Mouse (Mus musculus): ENCODE measurements around the gene Fam114a2. TPM values are rescaled to one million over a fixed set of nuclear protein-coding genes. Genes with fewer than 3 reads are reported as not detected.

The Fam114a2 gene
- polyA plus RNA-seq, 1 experiment from 2014 or later = 62.4 TPM

DNA sequence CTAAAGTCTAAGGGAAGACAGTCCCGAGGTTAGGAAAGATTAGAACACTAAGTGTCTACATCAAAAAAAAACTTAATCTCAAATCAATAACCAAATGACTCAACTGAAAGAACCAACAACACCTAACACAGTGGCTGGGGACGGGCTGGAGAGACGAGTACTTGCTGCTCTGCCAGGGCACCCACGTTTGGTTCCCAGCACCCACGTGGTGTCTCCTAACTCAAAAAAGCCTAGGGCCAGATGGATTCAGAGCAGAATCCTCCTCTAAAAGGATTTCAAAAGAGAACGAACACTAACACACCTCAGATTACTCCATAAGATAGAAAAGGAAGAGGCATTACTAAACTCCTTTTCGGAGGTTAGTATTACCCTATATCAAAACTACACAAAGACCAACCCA, 47.4 kb downstream of the Fam114a2 start:
- WGBS = 85% methylated on average over 7 of the region's 7 CpGs
- H3K36me3 ChIP-seq (ENCODE audit: control insufficient read depth, insufficient read depth, low read length) = no peaks in the 10 kb centered on the region
- no peak overlapping the region for H3K4me3 ChIP-seq (replicated peaks; ENCODE audit: low read depth, low read length)
- DNase-seq (no peak), ATAC-seq (ENCODE audit: low FRiP score, low TSS enrichment) (no peak)
- no peaks in the 10 kb centered on the region for H3K27me3 ChIP-seq (ENCODE audit: control insufficient read depth, insufficient read depth, low read length)
- H3K4me1 ChIP-seq (ENCODE audit: control insufficient read depth, insufficient read depth, low read length) = peaks cover 6% of the 10 kb centered on the region; the same call in 1 of the 2 replicates
- H3K9me3 ChIP-seq (ENCODE audit: control insufficient read depth, low read length) = no peaks in the 10 kb centered on the region
- H3K9ac ChIP-seq (replicated peaks; ENCODE audit: low read length) = no peak overlapping the region
- no peak overlapping the region for H3K4me2 ChIP-seq (ENCODE audit: low read length)
- no peak overlapping the region for H3K27ac ChIP-seq (replicated peaks; ENCODE audit: low read depth, low read length)

DNA sequence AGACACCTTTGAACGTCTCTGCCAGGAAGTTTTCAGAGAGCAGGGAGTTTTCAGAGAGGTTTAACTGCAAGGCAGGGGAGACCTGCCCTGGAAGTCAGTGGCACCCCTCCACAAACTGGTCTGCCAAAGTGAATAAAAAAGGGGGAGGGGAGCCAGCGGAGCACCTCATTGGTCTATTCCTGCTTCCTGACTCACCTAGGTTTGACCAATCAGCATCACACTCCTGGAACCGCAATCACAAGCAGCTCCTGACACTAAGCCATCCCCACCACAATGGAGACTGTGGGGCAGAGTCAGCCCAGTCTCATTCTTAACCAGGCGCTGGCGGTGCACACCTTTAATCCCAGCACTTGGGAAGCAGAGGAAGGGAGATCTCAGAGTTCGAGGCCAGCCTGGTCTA, 48.4 kb downstream of the Fam114a2 start:
- H3K4me3 ChIP-seq (replicated peaks; ENCODE audit: low read depth, low read length) = no peak overlapping the region
- no peaks in the 10 kb centered on the region for H3K36me3 ChIP-seq (ENCODE audit: control insufficient read depth, insufficient read depth, low read length)
- 53% methylated on average over 6 of the region's 6 CpGs for WGBS
- no peaks in the 10 kb centered on the region for H3K27me3 ChIP-seq (ENCODE audit: control insufficient read depth, insufficient read depth, low read length)
- no peak overlapping the region for H3K9ac ChIP-seq (replicated peaks; ENCODE audit: low read length)
- no peak overlapping the region for H3K27ac ChIP-seq (replicated peaks; ENCODE audit: low read depth, low read length)
- ATAC-seq (ENCODE audit: low FRiP score, low TSS enrichment) (no peak), DNase-seq (no peak)
- H3K4me2 ChIP-seq (ENCODE audit: low read length) = no peak overlapping the region
- H3K4me1 ChIP-seq (ENCODE audit: control insufficient read depth, insufficient read depth, low read length) = peaks cover 6% of the 10 kb centered on the region; the same call in 1 of the 2 replicates
- H3K9me3 ChIP-seq (ENCODE audit: control insufficient read depth, low read length) = no peaks in the 10 kb centered on the region

DNA sequence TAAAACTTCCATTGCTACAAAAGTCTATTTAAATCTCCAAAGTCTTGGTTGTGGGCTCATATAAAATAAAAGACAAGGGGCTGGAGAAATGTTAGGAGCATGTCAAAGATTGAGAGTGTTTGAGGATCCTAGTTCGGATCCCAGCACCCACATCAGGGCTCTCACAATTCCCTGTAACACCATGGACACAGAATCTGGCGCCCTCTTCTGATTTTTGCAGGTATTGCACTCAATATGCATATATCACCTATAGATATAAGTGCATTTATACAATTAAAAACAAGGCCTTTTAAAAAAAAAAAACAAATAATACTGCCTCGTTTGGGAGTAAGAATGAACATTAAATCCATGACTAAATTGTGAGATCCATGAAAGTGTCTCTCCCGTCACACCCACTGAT, 49.7 kb downstream of the Fam114a2 start:
- ATAC-seq (ENCODE audit: low FRiP score, low TSS enrichment) = no peak
- Histone ChIP-seq H3K27ac (replicated peaks; ENCODE audit: low read depth, low read length) (no peak overlapping the region), H3K4me3 (replicated peaks; ENCODE audit: low read depth, low read length) (no peak overlapping the region), H3K4me1 (ENCODE audit: control insufficient read depth, insufficient read depth, low read length) (no peaks in the 10 kb centered on the region), H3K27me3 (ENCODE audit: control insufficient read depth, insufficient read depth, low read length) (no peaks in the 10 kb centered on the region), H3K9ac (replicated peaks; ENCODE audit: low read length) (no peak overlapping the region), H3K9me3 (ENCODE audit: control insufficient read depth, low read length) (no peaks in the 10 kb centered on the region), H3K4me2 (ENCODE audit: low read length) (no peak overlapping the region), H3K36me3 (ENCODE audit: control insufficient read depth, insufficient read depth, low read length) (no peaks in the 10 kb centered on the region)
- 80% methylated on average over 4 of the region's 4 CpGs for WGBS
- DNase-seq = no peak

- Histone ChIP-seq H3K9ac (replicated peaks; ENCODE audit: low read length) (no peak overlapping the region; the same call in 1 of the 2 replicates), H3K4me3 (replicated peaks; ENCODE audit: low read depth, low read length) (no peak overlapping the region), H3K27me3 (ENCODE audit: control insufficient read depth, insufficient read depth, low read length) (no peaks in the 10 kb centered on the region), H3K4me1 (ENCODE audit: control insufficient read depth, insufficient read depth, low read length) (no peaks in the 10 kb centered on the region), H3K9me3 (ENCODE audit: control insufficient read depth, low read length) (no peaks in the 10 kb centered on the region), H3K27ac (replicated peaks; ENCODE audit: low read depth, low read length) (peak overlapping the region; percentile 39; the same call in 1 of the 2 replicates), H3K36me3 (ENCODE audit: control insufficient read depth, insufficient read depth, low read length) (no peaks in the 10 kb centered on the region), H3K4me2 (ENCODE audit: low read length) (no peak overlapping the region)
- DNase-seq (peak; percentile 93), ATAC-seq (ENCODE audit: low FRiP score, low TSS enrichment) (peak; percentile 77; the same call in 1 of the 2 replicates)
- 56% methylated on average over 23 of the region's 23 CpGs for WGBS
These were observed 51.0 kb downstream of the Fam114a2 start for GRCm38 (mm10) chr11:57467159-57468110.

DNA sequence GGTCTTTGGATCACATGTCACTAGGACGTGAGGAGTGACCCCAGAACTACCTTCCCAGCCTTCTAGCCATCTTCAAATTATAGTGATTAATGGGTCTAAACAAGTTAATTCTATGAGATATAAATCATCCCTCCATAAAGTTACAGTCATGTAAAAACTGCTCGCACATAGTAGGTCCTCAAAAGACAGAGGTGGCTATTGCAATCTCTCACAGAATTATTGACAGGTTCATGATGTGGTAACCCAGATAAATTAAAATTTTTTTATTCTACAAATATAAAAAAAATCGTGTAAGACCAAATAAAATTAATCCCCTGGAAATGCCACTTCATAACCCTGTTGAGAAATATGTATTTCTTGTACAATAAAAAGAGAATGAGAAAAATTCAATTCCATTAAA, 52.6 kb downstream of the Fam114a2 start:
- WGBS = 82% methylated on average over 3 of the region's 3 CpGs
- Histone ChIP-seq H3K36me3 (ENCODE audit: control insufficient read depth, insufficient read depth, low read length) (no peaks in the 10 kb centered on the region), H3K27ac (replicated peaks; ENCODE audit: low read depth, low read length) (no peak overlapping the region), H3K9me3 (ENCODE audit: control insufficient read depth, low read length) (no peaks in the 10 kb centered on the region), H3K9ac (replicated peaks; ENCODE audit: low read length) (no peak overlapping the region), H3K4me3 (replicated peaks; ENCODE audit: low read depth, low read length) (no peak overlapping the region), H3K4me1 (ENCODE audit: control insufficient read depth, insufficient read depth, low read length) (no peaks in the 10 kb centered on the region), H3K4me2 (ENCODE audit: low read length) (no peak overlapping the region), H3K27me3 (ENCODE audit: control insufficient read depth, insufficient read depth, low read length) (no peaks in the 10 kb centered on the region)
- DNase-seq (no peak), ATAC-seq (ENCODE audit: low FRiP score, low TSS enrichment) (no peak)

DNA sequence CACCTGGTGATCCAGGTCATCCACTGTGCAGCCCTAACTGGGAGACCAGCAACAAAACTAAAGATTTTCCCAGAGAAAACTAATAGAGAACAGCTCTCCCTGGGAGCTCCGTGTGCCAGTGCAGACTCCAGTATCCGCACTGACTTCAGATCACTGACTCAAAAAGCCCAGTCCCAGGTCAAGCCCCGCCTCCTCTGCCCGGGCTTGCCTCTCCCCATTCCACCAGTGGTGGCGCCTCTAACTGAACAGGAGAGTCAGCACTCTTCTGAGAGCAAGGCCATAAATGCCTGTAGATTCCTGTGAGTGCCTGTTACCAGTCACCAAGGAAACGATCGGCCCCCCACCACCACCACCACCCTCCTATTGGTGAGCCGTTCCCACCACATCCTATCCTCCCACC, 53.4 kb downstream of the Fam114a2 start:
- Histone ChIP-seq H3K4me2 (ENCODE audit: low read length) (no peak overlapping the region), H3K27me3 (ENCODE audit: control insufficient read depth, insufficient read depth, low read length) (no peaks in the 10 kb centered on the region), H3K36me3 (ENCODE audit: control insufficient read depth, insufficient read depth, low read length) (no peaks in the 10 kb centered on the region), H3K27ac (replicated peaks; ENCODE audit: low read depth, low read length) (no peak overlapping the region), H3K9me3 (ENCODE audit: control insufficient read depth, low read length) (no peaks in the 10 kb centered on the region), H3K9ac (replicated peaks; ENCODE audit: low read length) (no peak overlapping the region), H3K4me1 (ENCODE audit: control insufficient read depth, insufficient read depth, low read length) (no peaks in the 10 kb centered on the region), H3K4me3 (replicated peaks; ENCODE audit: low read depth, low read length) (no peak overlapping the region)
- no peak for ATAC-seq (ENCODE audit: low FRiP score, low TSS enrichment)
- no peak for DNase-seq
- 38% methylated on average over 8 of the region's 8 CpGs for WGBS

- no peak overlapping the region for H3K4me2 ChIP-seq (ENCODE audit: low read length)
- no peak for DNase-seq
- no peaks in the 10 kb centered on the region for H3K4me1 ChIP-seq (ENCODE audit: control insufficient read depth, insufficient read depth, low read length)
- WGBS = 95% methylated on average over 6 of the region's 6 CpGs
- no peak overlapping the region for H3K4me3 ChIP-seq (replicated peaks; ENCODE audit: low read depth, low read length)
- no peak overlapping the region for H3K27ac ChIP-seq (replicated peaks; ENCODE audit: low read depth, low read length)
- ATAC-seq (ENCODE audit: low FRiP score, low TSS enrichment) = no peak
- H3K36me3 ChIP-seq (ENCODE audit: control insufficient read depth, insufficient read depth, low read length) = no peaks in the 10 kb centered on the region
- H3K9ac ChIP-seq (replicated peaks; ENCODE audit: low read length) = no peak overlapping the region
- H3K27me3 ChIP-seq (ENCODE audit: control insufficient read depth, insufficient read depth, low read length) = no peaks in the 10 kb centered on the region
- no peaks in the 10 kb centered on the region for H3K9me3 ChIP-seq (ENCODE audit: control insufficient read depth, low read length)
These were observed 58.7 kb downstream of the Fam114a2 start for GRCm38 (mm10) chr11:57459759-57460158.

DNA sequence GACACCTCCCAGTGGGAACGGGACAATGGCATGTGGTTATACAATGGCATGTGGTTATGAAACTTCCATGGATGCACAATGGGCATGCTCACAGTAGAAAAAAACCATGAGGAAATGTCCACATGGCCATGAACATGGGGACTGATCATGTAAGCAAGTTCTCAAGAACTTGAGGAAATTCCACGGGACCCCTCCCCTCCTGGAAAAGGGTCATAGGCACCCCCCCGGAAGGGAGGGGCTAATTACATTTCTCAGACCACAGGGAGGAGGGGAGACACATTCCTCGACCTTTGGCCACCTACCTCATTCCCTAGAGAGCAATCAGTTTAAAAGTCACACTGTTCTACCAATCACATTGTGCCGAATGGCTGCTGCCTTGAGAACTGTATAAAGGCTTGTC, 64.0 kb downstream of the Fam114a2 start:
- H3K4me2 ChIP-seq (ENCODE audit: low read length) = no peak overlapping the region
- H3K9me3 ChIP-seq (ENCODE audit: control insufficient read depth, low read length) = no peaks in the 10 kb centered on the region
- H3K27me3 ChIP-seq (ENCODE audit: control insufficient read depth, insufficient read depth, low read length) = no peaks in the 10 kb centered on the region
- no peak overlapping the region for H3K9ac ChIP-seq (replicated peaks; ENCODE audit: low read length)
- no peak for DNase-seq
- H3K4me3 ChIP-seq (replicated peaks; ENCODE audit: low read depth, low read length) = no peak overlapping the region
- H3K4me1 ChIP-seq (ENCODE audit: control insufficient read depth, insufficient read depth, low read length) = no peaks in the 10 kb centered on the region
- WGBS = 67% methylated on average over 5 of the region's 5 CpGs
- H3K27ac ChIP-seq (replicated peaks; ENCODE audit: low read depth, low read length) = no peak overlapping the region
- no peaks in the 10 kb centered on the region for H3K36me3 ChIP-seq (ENCODE audit: control insufficient read depth, insufficient read depth, low read length)
- no peak for ATAC-seq (ENCODE audit: low FRiP score, low TSS enrichment)
